In the genomic region with DNA sequence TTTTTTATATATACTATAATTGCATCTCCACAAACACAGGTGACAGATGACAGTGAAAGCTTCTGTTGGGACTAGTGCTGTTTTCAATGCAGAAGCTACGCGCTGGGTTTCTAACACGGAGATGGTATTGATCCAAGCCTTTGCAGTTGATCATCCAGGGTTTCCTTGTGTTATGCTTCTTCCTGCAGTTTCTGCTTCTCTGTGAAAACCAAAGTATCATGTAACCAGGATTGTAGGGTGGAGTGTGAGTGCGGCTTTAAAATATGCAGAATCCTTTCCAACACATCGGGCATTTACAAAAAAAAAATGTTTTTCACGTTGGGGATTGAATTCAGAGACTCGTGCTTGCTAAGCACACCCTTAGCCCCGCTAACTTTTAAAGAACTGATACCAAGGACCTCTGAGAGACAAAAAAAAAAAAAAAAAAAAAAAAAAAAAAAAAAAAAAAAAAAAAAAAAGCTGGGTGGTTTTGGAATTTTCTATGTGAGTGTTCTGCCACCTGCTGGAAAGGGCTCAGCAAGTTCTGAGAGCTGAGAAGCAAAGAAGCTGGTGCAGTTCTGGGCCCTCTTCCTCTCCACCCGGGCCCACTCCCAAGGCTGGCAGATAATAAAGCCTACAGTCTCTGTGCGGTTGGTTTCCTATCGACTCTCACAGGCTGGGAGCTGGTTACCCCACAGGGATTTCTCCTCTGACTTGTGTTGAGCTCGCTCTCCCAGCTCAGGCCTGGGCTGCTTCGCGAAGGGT, we compare ENCODE assay signal across 1 mouse cellular context.
TF ChIP-seq lines count a peak whose summit lies in the region.

No protein-coding gene starts in this region.

TF ChIP-seq in MEL, 35 proteins besides CTCF, POLR2A, EP300 and RAD21 (continued from another document):
- TF ChIP-seq MEF2A (IDR thresholded peaks at IDR 0.05; ENCODE audit: extremely low read depth, insufficient replicate concordance, low read depth, low read length, poor library complexity, severe bottlenecking) (no peak), TBP (IDR thresholded peaks at IDR 0.05; ENCODE audit: low read depth, low read length) (no peak), USF2 (IDR thresholded peaks at IDR 0.05; ENCODE audit: borderline replicate concordance in 1 of 2, insufficient read depth in 1 of 2, low read depth in 1 of 2, low read length in 2 of 2) (no peak), SMC3 (IDR thresholded peaks at IDR 0.05; ENCODE audit: low read depth, low read length) (peak; percentile 82), ZNF384 (IDR thresholded peaks at IDR 0.05; ENCODE audit: low read depth, low read length) (peak; percentile 100), TCF12 (IDR thresholded peaks at IDR 0.05; ENCODE audit: low read depth, low read length) (no peak), E2F4 (IDR thresholded peaks at IDR 0.05; ENCODE audit: borderline replicate concordance, low read depth, low read length) (no peak), POLR2AphosphoS2 (IDR thresholded peaks at IDR 0.05; ENCODE audit: low read length) (no peak), GABPA (IDR thresholded peaks at IDR 0.05; ENCODE audit: low read depth, low read length) (no peak), MXI1 (IDR thresholded peaks at IDR 0.05; ENCODE audit: low read depth, low read length) (no peak; the same call in 1 of the 2 replicates), UBTF (IDR thresholded peaks at IDR 0.05; ENCODE audit: borderline replicate concordance, insufficient read depth, low read depth, low read length) (no peak), GATA1 (IDR thresholded peaks at IDR 0.05; ENCODE audit: low read depth, low read length) (peak; percentile 22; the same call in 1 of the 2 replicates), TAL1 (IDR thresholded peaks at IDR 0.05; ENCODE audit: low read length) (no peak), MAX (IDR thresholded peaks at IDR 0.05; ENCODE audit: low read length) (no peak), RCOR1 (IDR thresholded peaks at IDR 0.05; ENCODE audit: low read depth, low read length) (no peak), ETS1 (IDR thresholded peaks at IDR 0.05; ENCODE audit: low read depth, low read length) (0 out of 2 replicates have a peak, but pooled peaks have one; percentile 27), NELFE (IDR thresholded peaks at IDR 0.05; ENCODE audit: low read depth, low read length) (no peak; the same call in 1 of the 2 replicates)
TF ChIP-seq in MEL: peak in this region for 12.
